Mouse (Mus musculus): ENCODE measurements at regions not wholly inside any gene's neighbourhood (a gene's known extent, or its start where the extent isn't known, plus 50 kb on each side); places are given as distances from the start of the nearest gene placed in this dataset.

DNA sequence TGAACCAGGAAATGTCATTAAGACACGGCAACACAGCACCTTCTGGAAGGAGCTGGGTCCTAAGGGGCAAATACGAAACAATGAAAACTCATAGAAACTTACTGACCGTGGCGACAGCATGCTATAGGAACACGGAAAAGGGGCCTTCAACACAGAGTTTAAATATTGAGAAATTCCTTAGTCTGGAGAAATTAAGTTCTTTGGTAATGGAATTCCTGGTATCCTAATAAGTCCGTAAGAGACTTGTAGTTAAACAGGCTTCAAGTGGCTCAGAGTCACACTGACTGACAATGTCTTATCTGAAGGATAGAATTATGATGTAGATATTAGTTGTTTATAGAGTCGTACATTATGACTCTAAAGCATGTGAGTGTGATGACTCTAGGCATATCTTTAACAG lies 70.4 kb upstream of the Mbip start:
- TF ChIP-seq GATA4 (IDR thresholded peaks at IDR 0.05; ENCODE audit: insufficient replicate concordance, low read length) = no peak

- no peak for TF ChIP-seq GATA4 (IDR thresholded peaks at IDR 0.05; ENCODE audit: insufficient replicate concordance, low read length)
These were observed 69.4 kb upstream of the Mbip start for GRCm38 (mm10) chr12:56414861-56415765.

DNA sequence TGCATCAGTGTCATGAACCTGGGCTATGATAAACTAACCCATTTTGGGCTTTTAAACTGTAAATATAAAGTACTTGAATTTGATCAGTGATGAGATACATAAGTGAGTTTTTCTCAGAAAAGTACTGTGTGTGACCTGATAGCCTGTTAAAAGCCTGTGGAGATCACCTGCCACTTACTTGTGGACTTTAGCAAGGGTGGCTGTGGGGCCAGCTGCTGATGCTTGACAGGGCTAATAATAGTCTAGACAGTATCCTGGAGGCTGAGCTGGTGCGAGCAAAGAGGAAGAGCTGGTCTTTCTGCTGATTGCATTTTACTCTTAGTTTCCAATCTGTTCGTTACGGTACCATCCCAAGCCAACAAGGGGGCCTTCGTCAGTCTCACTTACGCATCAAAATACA lies 60.0 kb upstream of the Mbip start:
- TF ChIP-seq GATA4 (IDR thresholded peaks at IDR 0.05; ENCODE audit: insufficient replicate concordance, low read length) = no peak

GRCm38 (mm10) chr12:56404833-56405232 lies 59.1 kb upstream of the Mbip start:
- TF ChIP-seq GATA4 (IDR thresholded peaks at IDR 0.05; ENCODE audit: insufficient replicate concordance, low read length) = no peak

DNA sequence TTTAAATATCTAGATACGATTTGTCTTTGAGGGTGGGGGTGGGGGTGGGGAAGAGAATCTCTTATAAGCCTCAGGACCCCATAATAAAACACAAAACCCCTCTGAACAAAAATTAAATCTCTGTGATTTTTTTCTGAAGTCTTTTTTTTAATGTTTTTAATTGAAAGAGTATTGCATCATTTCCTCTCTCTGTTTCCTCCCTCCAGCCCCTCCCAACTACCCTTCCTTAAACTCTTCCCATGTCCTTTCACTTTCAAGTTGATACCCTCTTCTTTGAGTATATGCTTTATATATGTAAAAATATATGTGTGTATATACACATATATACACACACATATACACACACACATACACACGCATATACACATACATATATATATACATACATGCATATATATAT lies 58.6 kb upstream of the Mbip start:
- TF ChIP-seq GATA4 (IDR thresholded peaks at IDR 0.05; ENCODE audit: insufficient replicate concordance, low read length) = no peak

GRCm38 (mm10) chr12:56403626-56404025 lies 57.9 kb upstream of the Mbip start:
- no peak for TF ChIP-seq GATA4 (IDR thresholded peaks at IDR 0.05; ENCODE audit: insufficient replicate concordance, low read length)

GRCm38 (mm10) chr12:56402844-56403243 lies 57.1 kb upstream of the Mbip start:
- no peak for TF ChIP-seq GATA4 (IDR thresholded peaks at IDR 0.05; ENCODE audit: insufficient replicate concordance, low read length)

- TF ChIP-seq GATA4 (IDR thresholded peaks at IDR 0.05; ENCODE audit: insufficient replicate concordance, low read length) = no peak
These were observed 56.4 kb upstream of the Mbip start for GRCm38 (mm10) chr12:56402137-56402536.

Measured in liver, adult (tissue).